Mouse (Mus musculus): ENCODE measurements around the gene Vmn1r212.
"Not testable (repeated sequence)": the region's sequence is repeated elsewhere in the genome, so short reads cannot be mapped to it uniquely, and the experiment has no call there.

Gene Vmn1r212

GRCm38 (mm10) chr13:22884105-22884504 lies at the start of gene Vmn1r212:
Vmn1r212 (minus strand) TSS chr13:22884205.
- no peak for DNase-seq (ENCODE audit: low spot score in 2 of 2)

GRCm38 (mm10) chr13:22879257-22879656 lies 4.7 kb downstream of the Vmn1r212 start:
- no peak for DNase-seq (ENCODE audit: low spot score in 2 of 2)

GRCm38 (mm10) chr13:22857461-22857860 lies 26.5 kb downstream of the Vmn1r212 start, which contains the start of gene Vmn1r211:
Vmn1r211 (minus strand) TSS chr13:22857561.
- DNase-seq (ENCODE audit: low spot score in 2 of 2) = no peak

GRCm38 (mm10) chr13:22854760-22855159 lies 29.2 kb downstream of the Vmn1r212 start:
- no peak for DNase-seq (ENCODE audit: low spot score in 2 of 2)

GRCm38 (mm10) chr13:22846798-22847197 lies 37.2 kb downstream of the Vmn1r212 start:
- no peak for DNase-seq (ENCODE audit: low spot score in 2 of 2)

GRCm38 (mm10) chr13:22844304-22844703 lies 39.7 kb downstream of the Vmn1r212 start:
- not testable (repeated sequence) for DNase-seq (ENCODE audit: low spot score in 2 of 2)

All from urinary bladder, adult 18-20 months (tissue).